Mouse (Mus musculus) forelimb bud, embryonic 11.5 days (tissue): ENCODE measurements around the gene Batf2.
"Not testable (repeated sequence)": the region's sequence is repeated elsewhere in the genome, so short reads cannot be mapped to it uniquely, and the experiment has no call there.

Source experiments
- DNase-seq: peaks from one replicate; pipeline ENCODE4 v3.0.0-alpha.2; 2012; ENCODE audit warnings: low read depth, low spot score

Batf2 gene

GRCm38 (mm10) chr19:6132171-6132827 is 8.5 kb upstream of the Batf2 start:
- DNase-seq, result no peak

GRCm38 (mm10) chr19:6133197-6133596 is 7.6 kb upstream of the Batf2 start:
- DNase-seq, result not testable (repeated sequence)

GRCm38 (mm10) chr19:6136397-6136796 is 4.4 kb upstream of the Batf2 start:
- no peak for DNase-seq

GRCm38 (mm10) chr19:6139701-6140100 is 1.1 kb upstream of the Batf2 start:
- no peak for DNase-seq

- DNase-seq, result no peak
These were observed 457 bp upstream of the Batf2 start for GRCm38 (mm10) chr19:6140374-6140677.

GRCm38 (mm10) chr19:6141394-6141749 is 589 bp downstream of the Batf2 start, which contains the start of gene Arl2:
Arl2 (minus strand) TSS chr19:6141548.
- peak; percentile 92 for DNase-seq

GRCm38 (mm10) chr19:6144842-6145241 is 4.1 kb downstream of the Batf2 start:
- no peak for DNase-seq

GRCm38 (mm10) chr19:6155174-6155573 is 14.4 kb downstream of the Batf2 start:
- no peak for DNase-seq

GRCm38 (mm10) chr19:6156372-6156771 is 15.6 kb downstream of the Batf2 start:
- no peak for DNase-seq

GRCm38 (mm10) chr19:6157220-6157619 is 16.4 kb downstream of the Batf2 start:
- DNase-seq, result no peak

- no peak for DNase-seq
These were observed 23.2 kb downstream of the Batf2 start for GRCm38 (mm10) chr19:6163872-6164547.

GRCm38 (mm10) chr19:6166750-6167149 is 26.0 kb downstream of the Batf2 start:
- DNase-seq, result no peak

- no peak for DNase-seq
These were observed 30.4 kb downstream of the Batf2 start for GRCm38 (mm10) chr19:6171215-6171614.

- no peak for DNase-seq
These were observed 34.0 kb downstream of the Batf2 start for GRCm38 (mm10) chr19:6174771-6175170.

GRCm38 (mm10) chr19:6178775-6179174 is 38.0 kb downstream of the Batf2 start:
- no peak for DNase-seq

- DNase-seq, result peak; percentile 58
These were observed 40.8 kb downstream of the Batf2 start for GRCm38 (mm10) chr19:6181629-6182028.

GRCm38 (mm10) chr19:6182534-6182933 is 41.8 kb downstream of the Batf2 start:
- DNase-seq, result no peak

GRCm38 (mm10) chr19:6184131-6184530 is 43.3 kb downstream of the Batf2 start, which contains the start of gene Majin:
Majin (plus strand) TSS chr19:6184388.
- DNase-seq, result no peak

GRCm38 (mm10) chr19:6204265-6204664 is 63.5 kb downstream of the Batf2 start:
- DNase-seq, result no peak

GRCm38 (mm10) chr19:6206716-6207115 is 65.9 kb downstream of the Batf2 start:
- no peak for DNase-seq

- DNase-seq, result no peak
These were observed 75.4 kb downstream of the Batf2 start for GRCm38 (mm10) chr19:6216046-6216705.

- no peak for DNase-seq
These were observed 77.8 kb downstream of the Batf2 start for GRCm38 (mm10) chr19:6218606-6219005.
